Mouse (Mus musculus) kidney, adult 8-10 months (tissue): ENCODE measurements around the gene Lrrn1.

ENCODE experiments used
- DNase-seq, 2 experiments: peaks; one replicate each; pipeline ENCODE4 v3.0.0; 2022

Gene Lrrn1

GRCm38 (mm10) chr6:107528877-107529864 lies at the start of gene Lrrn1:
Gene Lrrn1 (plus strand): TSS chr6:107529768.
- peak in 1 of 2 experiments; percentile 11 for DNase-seq

GRCm38 (mm10) chr6:107494491-107494890 lies 35.1 kb upstream of the Lrrn1 start:
- DNase-seq, result no peak

GRCm38 (mm10) chr6:107495830-107496229 lies 33.7 kb upstream of the Lrrn1 start:
- no peak for DNase-seq

GRCm38 (mm10) chr6:107513716-107514115 lies 15.9 kb upstream of the Lrrn1 start:
- no peak for DNase-seq

DNA sequence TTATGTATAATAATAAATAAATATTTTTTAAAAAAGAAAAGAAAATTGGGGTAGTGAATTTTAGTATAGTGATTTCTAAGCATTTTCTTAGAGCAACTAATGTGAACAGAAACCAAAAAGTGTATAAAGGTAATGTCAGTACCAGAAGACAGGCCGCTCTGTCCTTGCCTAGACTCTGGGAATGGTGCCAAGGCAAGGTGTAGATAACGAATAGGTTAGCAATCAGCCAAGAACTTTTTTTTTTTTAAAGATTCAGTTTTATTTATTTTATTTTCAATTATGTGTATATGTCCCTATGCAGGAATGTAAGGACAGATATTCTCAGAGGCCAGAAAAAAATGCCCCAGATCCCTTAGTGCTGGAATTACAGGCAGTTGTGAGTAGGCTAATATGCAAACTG lies 5.6 kb upstream of the Lrrn1 start:
- no peak for DNase-seq

DNA sequence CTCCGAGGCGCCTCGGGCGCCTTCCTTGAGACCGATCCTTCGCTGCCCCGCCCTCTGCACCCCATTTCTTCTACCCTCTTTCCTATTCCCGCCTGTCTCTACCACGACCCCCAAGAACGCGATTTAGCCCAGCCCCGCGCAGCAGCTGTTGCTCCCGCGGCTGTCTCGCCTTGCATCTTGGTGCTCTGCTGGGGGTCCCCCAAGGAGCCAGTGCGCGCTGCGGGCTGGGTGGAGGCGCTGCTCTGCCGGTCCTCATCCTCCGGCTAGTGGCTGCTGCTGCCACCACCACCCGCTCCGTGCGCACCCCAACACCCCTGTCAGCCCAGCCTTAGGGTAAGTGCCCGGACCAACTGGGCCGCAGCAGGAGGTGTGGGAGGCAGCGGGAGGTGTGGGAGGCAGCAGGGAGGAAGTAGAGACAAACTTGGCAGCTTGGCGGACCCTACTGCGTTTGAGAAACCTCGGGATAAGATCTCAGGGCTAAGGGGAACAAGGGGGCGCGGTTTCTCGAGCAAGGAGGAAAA lies 403 bp downstream of the Lrrn1 start:
- peak in 1 of 2 experiments; percentile 6 for DNase-seq

GRCm38 (mm10) chr6:107530621-107531285 lies 1.2 kb downstream of the Lrrn1 start:
- DNase-seq, result no peak

- no peak for DNase-seq
Measured at GRCm38 (mm10) chr6:107531526-107532080, 2.0 kb downstream of the Lrrn1 start.

GRCm38 (mm10) chr6:107534533-107534932 lies 5.0 kb downstream of the Lrrn1 start:
- no peak for DNase-seq

GRCm38 (mm10) chr6:107536631-107537030 lies 7.1 kb downstream of the Lrrn1 start:
- no peak for DNase-seq

DNA sequence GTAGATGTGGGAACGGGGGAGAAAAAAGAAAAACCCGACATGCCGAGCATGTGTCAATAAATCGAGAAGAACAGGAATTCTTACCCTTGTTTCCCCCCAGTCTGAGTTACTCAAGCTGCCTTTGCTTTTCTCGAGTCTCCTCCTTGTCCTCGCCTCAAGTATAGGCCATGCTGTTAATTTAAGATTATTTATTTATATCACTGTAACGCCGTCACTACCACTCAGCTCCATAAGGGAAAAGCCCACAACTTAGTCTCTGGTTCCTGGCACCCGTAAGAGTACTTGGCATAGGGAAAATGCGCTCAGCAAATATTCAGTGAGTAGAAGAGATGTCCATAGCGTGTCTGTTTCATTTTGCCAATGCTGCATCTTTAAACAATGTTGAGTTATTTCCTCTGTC lies 11.7 kb downstream of the Lrrn1 start:
- DNase-seq, result no peak

- DNase-seq, result no peak
Measured at GRCm38 (mm10) chr6:107541918-107542317, 12.3 kb downstream of the Lrrn1 start.

DNA sequence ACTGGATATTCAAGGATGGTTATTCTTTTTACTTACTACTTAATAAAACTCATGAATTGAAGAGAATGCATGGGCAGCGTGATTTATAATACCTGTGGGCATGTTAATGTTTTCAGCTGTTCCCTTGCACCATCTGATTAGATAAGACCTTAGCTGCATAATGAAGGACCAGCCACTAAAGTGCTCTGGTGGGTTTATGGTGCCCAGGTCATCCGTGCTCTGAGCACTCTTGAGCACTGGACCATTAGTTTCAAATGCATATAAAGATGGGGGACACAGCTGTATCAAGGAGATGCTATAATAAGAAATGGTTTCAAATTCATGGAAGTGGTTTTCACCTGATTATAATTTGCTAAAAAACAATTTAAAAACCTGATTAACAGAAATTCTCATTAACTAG lies 16.7 kb downstream of the Lrrn1 start:
- DNase-seq, result no peak

- DNase-seq, result no peak
Measured at GRCm38 (mm10) chr6:107552511-107552910, 22.9 kb downstream of the Lrrn1 start.

GRCm38 (mm10) chr6:107555364-107555763 lies 25.8 kb downstream of the Lrrn1 start:
- DNase-seq, result no peak

DNA sequence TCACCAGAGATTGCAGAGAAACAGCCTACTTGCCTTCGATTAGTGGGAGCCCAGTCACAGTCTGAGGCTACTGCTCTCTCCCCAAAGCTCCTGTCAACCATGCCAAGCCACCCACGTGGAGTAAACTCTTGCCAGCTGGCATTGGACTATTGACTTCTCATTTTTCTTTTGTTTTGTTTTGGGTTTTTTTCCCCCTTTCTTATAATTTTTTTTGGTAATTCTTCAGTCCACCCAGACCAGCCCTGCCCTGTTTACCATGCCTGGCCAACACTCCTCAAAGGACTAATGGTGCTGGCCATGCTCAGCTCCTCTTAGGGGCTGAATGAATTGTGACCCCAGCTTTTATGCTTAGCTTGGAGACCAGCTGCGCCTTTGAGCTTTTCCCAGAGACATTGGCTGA lies 27.4 kb downstream of the Lrrn1 start:
- DNase-seq, result no peak

GRCm38 (mm10) chr6:107557806-107558205 lies 28.2 kb downstream of the Lrrn1 start:
- DNase-seq, result no peak

DNA sequence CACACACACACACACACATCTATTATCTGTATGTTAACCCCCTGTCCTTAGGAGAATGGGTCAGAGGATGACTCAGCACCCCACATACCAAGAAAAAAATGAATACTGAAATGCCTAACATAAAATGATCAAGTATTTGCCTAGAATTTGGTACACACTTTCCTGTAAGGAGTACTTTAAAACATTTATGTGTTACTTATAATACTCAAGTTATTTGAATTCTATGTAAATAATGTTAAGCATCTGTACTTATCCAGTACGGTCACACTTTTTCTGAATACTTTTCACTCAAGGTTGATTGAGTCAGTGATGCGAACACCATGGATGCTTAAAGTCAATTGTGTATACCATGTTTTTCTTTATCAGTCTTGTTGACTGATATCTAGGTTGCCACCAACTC lies 32.7 kb downstream of the Lrrn1 start:
- no peak for DNase-seq

- DNase-seq, result no peak
Measured at GRCm38 (mm10) chr6:107566944-107567634, 37.5 kb downstream of the Lrrn1 start.

DNA sequence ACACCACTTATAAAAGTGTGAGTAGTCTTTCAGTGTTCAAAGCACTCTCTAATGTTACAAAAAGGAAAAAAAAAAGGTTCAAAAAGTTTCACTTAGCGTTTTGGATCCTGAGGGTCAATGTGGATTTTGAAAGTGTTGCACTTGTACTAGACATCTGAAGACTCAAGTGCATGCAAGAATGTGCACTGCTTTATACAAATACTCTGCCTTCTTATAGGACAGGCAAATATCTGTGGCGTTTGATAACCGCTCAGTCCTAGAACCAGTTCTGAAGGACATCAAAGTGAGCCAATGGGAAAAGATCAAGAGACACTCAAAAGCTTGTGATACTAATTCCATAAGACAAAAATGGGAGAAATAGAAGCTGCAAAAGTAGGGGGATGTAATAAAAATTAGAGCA lies 45.0 kb downstream of the Lrrn1 start:
- DNase-seq, result no peak

- DNase-seq, result no peak
Measured at GRCm38 (mm10) chr6:107575405-107575804, 45.8 kb downstream of the Lrrn1 start.

- DNase-seq, result no peak
Measured at GRCm38 (mm10) chr6:107577309-107577708, 47.7 kb downstream of the Lrrn1 start.
